Mouse (Mus musculus): ENCODE results near the gene Tti1. TPM values are rescaled to one million over a fixed set of nuclear protein-coding genes. Genes with fewer than 3 reads are reported as not detected.
A peak's percentile ranks its signal among the peaks of the same experiment; 100 is the strongest.

Gene Tti1
- polyA plus RNA-seq, 1 experiment from 2014 or later = 17.5 TPM

- no peak overlapping the region for H3K27ac ChIP-seq (ENCODE audit: low read depth, low read length)
- H3K9ac ChIP-seq (ENCODE audit: low read length) = peak overlapping the region; percentile 76
- H3K36me3 ChIP-seq (ENCODE audit: control insufficient read depth, insufficient read depth, low read length) = no peaks in the 10 kb centered on the region
- no peaks in the 10 kb centered on the region for H3K9me3 ChIP-seq (replicated peaks; ENCODE audit: control insufficient read depth, low read length)
- no peak for DNase-seq (ENCODE audit: low spot score)
- peak; percentile 38 for ATAC-seq
- H3K4me1 ChIP-seq (ENCODE audit: control insufficient read depth, insufficient read depth, low read length) = peaks cover 10% of the 10 kb centered on the region
- H3K4me3 ChIP-seq (ENCODE audit: low read depth, low read length) = peak overlapping the region; percentile 45
- peaks cover 19% of the 10 kb centered on the region for H3K27me3 ChIP-seq (replicated peaks; ENCODE audit: control insufficient read depth, insufficient read depth, low read length)
- WGBS = 14% methylated on average over 30 of the region's 37 CpGs
- H3K4me2 ChIP-seq (ENCODE audit: low read length) = peak overlapping the region; percentile 93
Measured at GRCm38 (mm10) chr2:157944156-157944893, 83.9 kb downstream of the Tti1 start.

GRCm38 (mm10) chr2:157943514-157944155 lies 84.6 kb downstream of the Tti1 start:
- H3K4me1 ChIP-seq (ENCODE audit: control insufficient read depth, insufficient read depth, low read length) = peaks cover 10% of the 10 kb centered on the region
- peak; percentile 94 for DNase-seq (ENCODE audit: low spot score)
- no peaks in the 10 kb centered on the region for H3K36me3 ChIP-seq (ENCODE audit: control insufficient read depth, insufficient read depth, low read length)
- peak overlapping the region; percentile 45 for H3K4me3 ChIP-seq (ENCODE audit: low read depth, low read length)
- H3K27ac ChIP-seq (ENCODE audit: low read depth, low read length) = 0 out of 2 replicates have a peak overlapping the region, but pooled peaks have one; percentile 1
- H3K4me2 ChIP-seq (ENCODE audit: low read length) = peak overlapping the region; percentile 93
- H3K9me3 ChIP-seq (replicated peaks; ENCODE audit: control insufficient read depth, low read length) = no peaks in the 10 kb centered on the region
- peak; percentile 86 for ATAC-seq
- WGBS = under 1% methylated on average over 47 of the region's 47 CpGs
- H3K9ac ChIP-seq (ENCODE audit: low read length) = peak overlapping the region; percentile 76
- H3K27me3 ChIP-seq (replicated peaks; ENCODE audit: control insufficient read depth, insufficient read depth, low read length) = peaks cover 19% of the 10 kb centered on the region

- ATAC-seq (no peak), DNase-seq (ENCODE audit: low spot score) (no peak)
- H3K4me3 ChIP-seq (ENCODE audit: low read depth, low read length) = no peak overlapping the region
- no peaks in the 10 kb centered on the region for H3K36me3 ChIP-seq (ENCODE audit: control insufficient read depth, insufficient read depth, low read length)
- H3K9me3 ChIP-seq (replicated peaks; ENCODE audit: control insufficient read depth, low read length) = no peaks in the 10 kb centered on the region
- H3K4me1 ChIP-seq (ENCODE audit: control insufficient read depth, insufficient read depth, low read length) = peaks cover 12% of the 10 kb centered on the region
- peaks cover 19% of the 10 kb centered on the region for H3K27me3 ChIP-seq (replicated peaks; ENCODE audit: control insufficient read depth, insufficient read depth, low read length)
- 3% methylated on average over 18 of the region's 18 CpGs for whole genome bisulfite sequencing
- H3K4me2 ChIP-seq (ENCODE audit: low read length) = peak overlapping the region; percentile 38
- H3K27ac ChIP-seq (ENCODE audit: low read depth, low read length) = no peak overlapping the region
- H3K9ac ChIP-seq (ENCODE audit: low read length) = peak overlapping the region; percentile 45
Measured at GRCm38 (mm10) chr2:157940586-157941185, 87.5 kb downstream of the Tti1 start.

- Histone ChIP-seq H3K4me1 (ENCODE audit: control insufficient read depth, insufficient read depth, low read length) (peaks cover 10% of the 10 kb centered on the region), H3K4me3 (ENCODE audit: low read depth, low read length) (no peak overlapping the region), H3K27ac (ENCODE audit: low read depth, low read length) (no peak overlapping the region), H3K9ac (ENCODE audit: low read length) (no peak overlapping the region), H3K27me3 (replicated peaks; ENCODE audit: control insufficient read depth, insufficient read depth, low read length) (peaks cover 17% of the 10 kb centered on the region), H3K9me3 (replicated peaks; ENCODE audit: control insufficient read depth, low read length) (no peaks in the 10 kb centered on the region), H3K36me3 (ENCODE audit: control insufficient read depth, insufficient read depth, low read length) (no peaks in the 10 kb centered on the region), H3K4me2 (ENCODE audit: low read length) (no peak overlapping the region)
- no peak for DNase-seq (ENCODE audit: low spot score)
- ATAC-seq = no peak
- 82% methylated on average over 4 of the region's 4 CpGs for WGBS
Measured at GRCm38 (mm10) chr2:157936676-157937075, 91.6 kb downstream of the Tti1 start.

- Histone ChIP-seq H3K27ac (ENCODE audit: low read depth, low read length) (no peak overlapping the region), H3K4me3 (ENCODE audit: low read depth, low read length) (no peak overlapping the region), H3K4me2 (ENCODE audit: low read length) (no peak overlapping the region), H3K36me3 (ENCODE audit: control insufficient read depth, insufficient read depth, low read length) (no peaks in the 10 kb centered on the region), H3K9me3 (replicated peaks; ENCODE audit: control insufficient read depth, low read length) (no peaks in the 10 kb centered on the region), H3K27me3 (replicated peaks; ENCODE audit: control insufficient read depth, insufficient read depth, low read length) (peaks cover 10% of the 10 kb centered on the region; the same call in 1 of the 2 replicates), H3K4me1 (ENCODE audit: control insufficient read depth, insufficient read depth, low read length) (peaks cover 4% of the 10 kb centered on the region; the same call in 1 of the 2 replicates), H3K9ac (ENCODE audit: low read length) (no peak overlapping the region)
- ATAC-seq = no peak
- 77% methylated on average over 11 of the region's 11 CpGs for WGBS
- no peak for DNase-seq (ENCODE audit: low spot score)
Measured at GRCm38 (mm10) chr2:157935444-157936171, 92.6 kb downstream of the Tti1 start.

- ATAC-seq (no peak), DNase-seq (ENCODE audit: low spot score) (no peak)
- Histone ChIP-seq H3K9me3 (replicated peaks; ENCODE audit: control insufficient read depth, low read length) (no peaks in the 10 kb centered on the region), H3K27me3 (replicated peaks; ENCODE audit: control insufficient read depth, insufficient read depth, low read length) (no peaks in the 10 kb centered on the region), H3K4me2 (ENCODE audit: low read length) (no peak overlapping the region), H3K36me3 (ENCODE audit: control insufficient read depth, insufficient read depth, low read length) (no peaks in the 10 kb centered on the region), H3K4me3 (ENCODE audit: low read depth, low read length) (no peak overlapping the region), H3K4me1 (ENCODE audit: control insufficient read depth, insufficient read depth, low read length) (no peaks in the 10 kb centered on the region), H3K9ac (ENCODE audit: low read length) (no peak overlapping the region), H3K27ac (ENCODE audit: low read depth, low read length) (no peak overlapping the region)
- 84% methylated on average over 4 of the region's 4 CpGs for WGBS
Measured at GRCm38 (mm10) chr2:157932655-157933054, 95.6 kb downstream of the Tti1 start.

Other genes starting within 250 kb of the Tti1 start
- 4.7 and 6.8 TPM in 2 replicates for gene Vstm2l, start 113.8 kb downstream of the Tti1 start, polyA plus RNA-seq (2014; fragmentation: Nextera tagmentation; extraction: Ambion mirVana)
- gene Rprd1b, start 64 bp upstream of the Tti1 start, polyA plus RNA-seq (2014; fragmentation: Nextera tagmentation; extraction: Ambion mirVana) = 31.1 and 37.7 TPM in 2 replicates
- 5.0 and 7.0 TPM in 2 replicates for gene Tgm2, start 118.0 kb upstream of the Tti1 start, polyA plus RNA-seq (2014; fragmentation: Nextera tagmentation; extraction: Ambion mirVana)
- 1.5 and 2.2 TPM in 2 replicates for gene D630003M21Rik, start 200.8 kb upstream of the Tti1 start, polyA plus RNA-seq (2014; fragmentation: Nextera tagmentation; extraction: Ambion mirVana)
- not detected in 2 replicates for gene Bpi, start 229.7 kb upstream of the Tti1 start, polyA plus RNA-seq (2014; fragmentation: Nextera tagmentation; extraction: Ambion mirVana)